19 mouse cellular contexts compared by ENCODE assay signal in genomic region chr16:93798623-93799022, GRCm38 (mm10). TPM values are rescaled to one million over a fixed set of nuclear protein-coding genes. Genes with fewer than 3 reads are reported as not detected.
DNase-seq lines count a peak whose midpoint lies in the region; ATAC-seq and TF ChIP-seq lines count a peak whose summit lies in the region.
"Had no signal": no experiment of that assay in that cellular context is flagged by ENCODE, and none has a peak within 500 bp of the region (broad histone marks: within the 10 kb centered on the region; RNA-seq: fewer than 3 reads in every experiment).

No protein-coding gene starts in this region.

- no peak for TF ChIP-seq EP300 in liver, postnatal 0 days (IDR thresholded peaks at IDR 0.05; ENCODE audit: low read depth)
- no peak for TF ChIP-seq EP300 in heart, adult 2 months (IDR thresholded peaks at IDR 0.05; ENCODE audit: insufficient read depth, low read depth, low read length)

- DNase-seq in liver, postnatal 0 days = no peak
- DNase-seq in liver = no peak
- DNase-seq in heart, adult 2 months = no peak
- no peak for DNase-seq in MN1 (ENCODE audit: low spot score)
- DNase-seq: embryo, embryonic 11 days; gastrocnemius, postnatal 36 days; kidney, postnatal 36 days; left cerebral cortex, postnatal 4 days; lung, adult 18-20 months; lung, postnatal 4 days; thymus, adult 18-20 months had no signal

- H3K9ac ChIP-seq in liver, postnatal 0 days (replicated peaks) = no peak overlapping the region
- H3K9ac ChIP-seq in intestine, postnatal 0 days (ENCODE audit: low read depth, low read length) = no peak overlapping the region
- H3K9ac ChIP-seq in heart, adult 2 months (ENCODE audit: low read depth, low read length) = no peak overlapping the region
- H3K9ac ChIP-seq: embryonic facial prominence, embryonic 15.5 days; heart, embryonic 12.5 days; hindbrain, embryonic 14.5 days; midbrain, embryonic 13.5 days had no signal

- peaks cover 12% of the 10 kb centered on the region for H3K36me3 ChIP-seq in liver, postnatal 0 days (replicated peaks; ENCODE audit: insufficient read depth, low read length)
- H3K36me3 ChIP-seq in intestine, postnatal 0 days (ENCODE audit: control insufficient read depth, insufficient read depth) = peaks cover 20% of the 10 kb centered on the region
- H3K36me3 ChIP-seq in heart, adult 2 months (ENCODE audit: control insufficient read depth, insufficient read depth, low read length) = no peaks in the 10 kb centered on the region
- H3K36me3 ChIP-seq: forebrain, embryonic 10.5 days had no signal

- no peaks in the 10 kb centered on the region for H3K9me3 ChIP-seq in liver, postnatal 0 days (ENCODE audit: low read length)
- no peaks in the 10 kb centered on the region for H3K9me3 ChIP-seq in intestine, postnatal 0 days (ENCODE audit: control insufficient read depth)
- H3K9me3 ChIP-seq: embryonic facial prominence, embryonic 15.5 days; forebrain, embryonic 10.5 days; heart, embryonic 12.5 days; midbrain, embryonic 13.5 days had no signal

- ATAC-seq in liver, postnatal 0 days = peak; percentile 50
- peak; percentile 83 for ATAC-seq in activated CD4-positive, CD25-positive, alpha-beta regulatory T cell, adult 4 months
- peak; percentile 61 for ATAC-seq in intestine, postnatal 0 days
- ATAC-seq in monocyte, adult 5-6 weeks (replicated peaks; ENCODE audit: insufficient number of reproducible peaks, low FRiP score, low TSS enrichment, poor library complexity, severe bottlenecking) = no peak
- ATAC-seq: midbrain, embryonic 13.5 days had no signal

- H3K4me2 ChIP-seq in liver, postnatal 0 days (ENCODE audit: low read depth, low read length) = no peak overlapping the region
- H3K4me2 ChIP-seq in intestine, postnatal 0 days (replicated peaks; ENCODE audit: low read depth) = no peak overlapping the region; the same call in 1 of the 2 replicates
- H3K4me2 ChIP-seq: embryonic facial prominence, embryonic 15.5 days; heart, embryonic 12.5 days; hindbrain, embryonic 14.5 days; midbrain, embryonic 13.5 days had no signal

- no peak for TF ChIP-seq CTCF in liver, postnatal 0 days (IDR thresholded peaks at IDR 0.05; ENCODE audit: low read depth)
- TF ChIP-seq CTCF in intestine, postnatal 0 days (IDR thresholded peaks at IDR 0.05; ENCODE audit: low read depth) = no peak
- no peak for TF ChIP-seq CTCF in heart, adult 2 months (IDR thresholded peaks at IDR 0.05)

- no peaks in the 10 kb centered on the region for H3K79me2 ChIP-seq in heart, adult 2 months (replicated peaks; ENCODE audit: control insufficient read depth, insufficient read depth, low read length)

- H3K27me3 ChIP-seq in liver, postnatal 0 days (ENCODE audit: insufficient read depth, low read length) = no peaks in the 10 kb centered on the region
- H3K27me3 ChIP-seq in intestine, postnatal 0 days (replicated peaks; ENCODE audit: control insufficient read depth, insufficient read depth, low read length) = no peaks in the 10 kb centered on the region
- no peaks in the 10 kb centered on the region for H3K27me3 ChIP-seq in heart, adult 2 months (ENCODE audit: control insufficient read depth, insufficient read depth, low read length)
- H3K27me3 ChIP-seq: embryonic facial prominence, embryonic 15.5 days; heart, embryonic 12.5 days; midbrain, embryonic 13.5 days had no signal

- intact Hi-C loops in heart, adult 2 months (cut with DNase I) = no loop called here

- H3K4me1 ChIP-seq in liver, postnatal 0 days (ENCODE audit: insufficient read depth) = peaks cover 24% of the 10 kb centered on the region
- H3K4me1 ChIP-seq in intestine, postnatal 0 days (replicated peaks; ENCODE audit: control insufficient read depth, insufficient read depth, low read length) = 0 out of 2 replicates have a peak, but pooled peaks cover 5% of the 10 kb centered on the region
- 0 out of 2 replicates have a peak, but pooled peaks cover 3% of the 10 kb centered on the region for H3K4me1 ChIP-seq in heart, adult 2 months (ENCODE audit: control insufficient read depth, insufficient read depth, low read length)
- H3K4me1 ChIP-seq: midbrain, embryonic 13.5 days had no signal

- no peak for TF ChIP-seq POLR2A in heart, adult 2 months (IDR thresholded peaks at IDR 0.05; ENCODE audit: insufficient read depth, low read depth, low read length)

- H3K4me3 ChIP-seq in liver, postnatal 0 days (ENCODE audit: low read depth, low read length) = no peak overlapping the region
- H3K4me3 ChIP-seq in intestine, postnatal 0 days (ENCODE audit: low read depth, low read length) = no peak overlapping the region
- no peak overlapping the region for H3K4me3 ChIP-seq in heart, adult 2 months
- H3K4me3 ChIP-seq: embryonic facial prominence, embryonic 15.5 days; forebrain, embryonic 10.5 days; heart, embryonic 12.5 days; midbrain, embryonic 13.5 days had no signal

- H3K27ac ChIP-seq in liver, postnatal 0 days (ENCODE audit: low read depth) = no peak overlapping the region
- H3K27ac ChIP-seq in intestine, postnatal 0 days (ENCODE audit: low read depth, low read length) = peak overlapping the region; percentile 77
- no peak overlapping the region for H3K27ac ChIP-seq in heart, adult 2 months
- H3K27ac ChIP-seq: forebrain, embryonic 10.5 days; hindbrain, embryonic 14.5 days; midbrain, embryonic 13.5 days had no signal

- 59% methylated on average over 5 of the region's 5 CpGs for WGBS in liver, postnatal 0 days (ENCODE audit: insufficient replicate concordance)
- WGBS in intestine, postnatal 0 days = 52% methylated on average over 5 of the region's 5 CpGs
- 62% methylated on average over 5 of the region's 5 CpGs for WGBS in heart, adult 2 months

RNA-seq across cellular contexts. Expression of gene Morc3, which starts 33.3 kb away (rescaled TPM):
- polyA plus RNA-seq in liver, postnatal 0 days (2015; fragmentation: Nextera tagmentation; extraction: Ambion mirVana) = 11.7 and 12.3 TPM in 2 replicates
- 10 to 100 TPM; 71.8 to 98.2 TPM for polyA plus RNA-seq in activated CD4-positive, CD25-positive, alpha-beta regulatory T cell, adult 4 months (2017; shearing (Covaris generic))
- 15.5 and 20.0 TPM in 2 replicates for polyA plus RNA-seq in intestine, postnatal 0 days (2015; fragmentation: Nextera tagmentation; extraction: Ambion mirVana)
- 10 to 100 TPM; 15.3 to 17.3 TPM for total RNA-seq in heart, adult 2 months (2021)
- polyA plus RNA-seq in heart, adult 2 months (2012; rRNA removed) = 4.8 and 11.7 TPM in 2 replicates
- 205 to 285 TPM (median 241 TPM) in 3 replicates for total RNA-seq in monocyte, adult 5-6 weeks (2017)
